Mouse (Mus musculus): ENCODE measurements around the gene Nmi. TPM values are rescaled to one million over a fixed set of nuclear protein-coding genes. Genes with fewer than 3 reads are reported as not detected.
A peak's percentile ranks its signal among the peaks of the same experiment; 100 is the strongest.

Nmi gene
- polyA plus RNA-seq, 1 experiment, result 6.4 TPM

GRCm38 (mm10) chr2:51945812-51946211, 27.5 kb downstream of the Nmi start:
- H3K27me3 ChIP-seq (replicated peaks; ENCODE audit: control insufficient read depth, insufficient read depth, low read length), result no peaks in the 10 kb centered on the region
- TF ChIP-seq CTCF (conservative IDR thresholded peaks at IDR 0.05; ENCODE audit: insufficient read depth, insufficient read length, low read depth, low read length), result no peak
- TF ChIP-seq POLR2A (IDR thresholded peaks at IDR 0.05; ENCODE audit: low read depth, low read length), result no peak
- no peak overlapping the region for H3K27ac ChIP-seq (ENCODE audit: insufficient read depth, low read depth, low read length)
- H3K4me1 ChIP-seq (ENCODE audit: control insufficient read depth, insufficient read depth, low read length), result no peaks in the 10 kb centered on the region
- peaks cover 1% of the 10 kb centered on the region for H3K36me3 ChIP-seq (ENCODE audit: control insufficient read depth, insufficient read depth, low read length)
- DNase-seq, result no peak
- 48% methylated on average over 2 of the region's 2 CpGs for WGBS
- no peak overlapping the region for H3K4me3 ChIP-seq (ENCODE audit: insufficient read depth, low read depth, low read length)

GRCm38 (mm10) chr2:51941832-51942231, 31.5 kb downstream of the Nmi start:
- Histone ChIP-seq H3K36me3 (ENCODE audit: control insufficient read depth, insufficient read depth, low read length) (no peaks in the 10 kb centered on the region; the same call in 1 of the 2 replicates), H3K27ac (ENCODE audit: insufficient read depth, low read depth, low read length) (no peak overlapping the region), H3K27me3 (replicated peaks; ENCODE audit: control insufficient read depth, insufficient read depth, low read length) (no peaks in the 10 kb centered on the region), H3K4me1 (ENCODE audit: control insufficient read depth, insufficient read depth, low read length) (no peaks in the 10 kb centered on the region), H3K4me3 (ENCODE audit: insufficient read depth, low read depth, low read length) (no peak overlapping the region)
- DNase-seq, result no peak
- WGBS, result 89% methylated on average over 7 of the region's 7 CpGs
- TF ChIP-seq POLR2A (IDR thresholded peaks at IDR 0.05; ENCODE audit: low read depth, low read length) (no peak), CTCF (conservative IDR thresholded peaks at IDR 0.05; ENCODE audit: insufficient read depth, insufficient read length, low read depth, low read length) (no peak)

GRCm38 (mm10) chr2:51938750-51939149, 34.5 kb downstream of the Nmi start:
- Histone ChIP-seq H3K4me3 (ENCODE audit: insufficient read depth, low read depth, low read length) (no peak overlapping the region), H3K4me1 (ENCODE audit: control insufficient read depth, insufficient read depth, low read length) (no peaks in the 10 kb centered on the region; the same call in 1 of the 2 replicates), H3K27me3 (replicated peaks; ENCODE audit: control insufficient read depth, insufficient read depth, low read length) (no peaks in the 10 kb centered on the region), H3K36me3 (ENCODE audit: control insufficient read depth, insufficient read depth, low read length) (no peaks in the 10 kb centered on the region), H3K27ac (ENCODE audit: insufficient read depth, low read depth, low read length) (no peak overlapping the region)
- DNase-seq, result no peak
- TF ChIP-seq CTCF (conservative IDR thresholded peaks at IDR 0.05; ENCODE audit: insufficient read depth, insufficient read length, low read depth, low read length) (no peak), POLR2A (IDR thresholded peaks at IDR 0.05; ENCODE audit: low read depth, low read length) (no peak)
- WGBS, result 64% methylated on average over 3 of the region's 3 CpGs

GRCm38 (mm10) chr2:51937004-51937403, 36.3 kb downstream of the Nmi start:
- Histone ChIP-seq H3K27me3 (replicated peaks; ENCODE audit: control insufficient read depth, insufficient read depth, low read length) (no peaks in the 10 kb centered on the region), H3K4me3 (ENCODE audit: insufficient read depth, low read depth, low read length) (no peak overlapping the region), H3K4me1 (ENCODE audit: control insufficient read depth, insufficient read depth, low read length) (no peaks in the 10 kb centered on the region; the same call in 1 of the 2 replicates), H3K36me3 (ENCODE audit: control insufficient read depth, insufficient read depth, low read length) (no peaks in the 10 kb centered on the region), H3K27ac (ENCODE audit: insufficient read depth, low read depth, low read length) (no peak overlapping the region)
- no peak for DNase-seq
- TF ChIP-seq POLR2A (IDR thresholded peaks at IDR 0.05; ENCODE audit: low read depth, low read length), result no peak
- TF ChIP-seq CTCF (conservative IDR thresholded peaks at IDR 0.05; ENCODE audit: insufficient read depth, insufficient read length, low read depth, low read length), result no peak
- WGBS, result 83% methylated on average over 6 of the region's 6 CpGs

- 82% methylated on average over 3 of the region's 3 CpGs for WGBS
- TF ChIP-seq CTCF (conservative IDR thresholded peaks at IDR 0.05; ENCODE audit: insufficient read depth, insufficient read length, low read depth, low read length) (no peak), POLR2A (IDR thresholded peaks at IDR 0.05; ENCODE audit: low read depth, low read length) (no peak)
Measured at GRCm38 (mm10) chr2:51936585-51936984, 36.7 kb downstream of the Nmi start.

GRCm38 (mm10) chr2:51935921-51936320, 37.4 kb downstream of the Nmi start:
- Histone ChIP-seq H3K4me1 (ENCODE audit: control insufficient read depth, insufficient read depth, low read length) (no peaks in the 10 kb centered on the region; the same call in 1 of the 2 replicates), H3K27me3 (replicated peaks; ENCODE audit: control insufficient read depth, insufficient read depth, low read length) (no peaks in the 10 kb centered on the region), H3K4me3 (ENCODE audit: insufficient read depth, low read depth, low read length) (no peak overlapping the region), H3K36me3 (ENCODE audit: control insufficient read depth, insufficient read depth, low read length) (no peaks in the 10 kb centered on the region), H3K27ac (ENCODE audit: insufficient read depth, low read depth, low read length) (no peak overlapping the region)
- 93% methylated on average over 7 of the region's 7 CpGs for WGBS
- no peak for DNase-seq
- no peak for TF ChIP-seq CTCF (conservative IDR thresholded peaks at IDR 0.05; ENCODE audit: insufficient read depth, insufficient read length, low read depth, low read length)
- TF ChIP-seq POLR2A (IDR thresholded peaks at IDR 0.05; ENCODE audit: low read depth, low read length), result no peak

More at GRCm38 (mm10) chr2:51936585-51936984, 36.7 kb downstream of the Nmi start:
- Histone ChIP-seq H3K27me3 (replicated peaks; ENCODE audit: control insufficient read depth, insufficient read depth, low read length) (no peaks in the 10 kb centered on the region), H3K27ac (ENCODE audit: insufficient read depth, low read depth, low read length) (no peak overlapping the region), H3K4me1 (ENCODE audit: control insufficient read depth, insufficient read depth, low read length) (no peaks in the 10 kb centered on the region; the same call in 1 of the 2 replicates), H3K36me3 (ENCODE audit: control insufficient read depth, insufficient read depth, low read length) (no peaks in the 10 kb centered on the region), H3K4me3 (ENCODE audit: insufficient read depth, low read depth, low read length) (no peak overlapping the region)
- no peak for DNase-seq

- H3K27ac ChIP-seq (ENCODE audit: insufficient read depth, low read depth, low read length), result 0 out of 2 replicates have a peak within 1 kb of the TSS, but pooled peaks have one; percentile 24
- DNase-seq, result peak; percentile 80
- H3K27me3 ChIP-seq (replicated peaks; ENCODE audit: control insufficient read depth, insufficient read depth, low read length), result no peaks in the 10 kb centered on the region
- under 1% methylated on average over 48 of the region's 48 CpGs for WGBS
- no peaks in the 10 kb centered on the region for H3K36me3 ChIP-seq (ENCODE audit: control insufficient read depth, insufficient read depth, low read length)
- TF ChIP-seq CTCF (conservative IDR thresholded peaks at IDR 0.05; ENCODE audit: insufficient read depth, insufficient read length, low read depth, low read length), result no peak
- TF ChIP-seq POLR2A (IDR thresholded peaks at IDR 0.05; ENCODE audit: low read depth, low read length), result no peak
- H3K4me1 ChIP-seq (ENCODE audit: control insufficient read depth, insufficient read depth, low read length), result no peaks in the 10 kb centered on the region; the same call in 1 of the 2 replicates
- H3K4me3 ChIP-seq (ENCODE audit: insufficient read depth, low read depth, low read length), result peak within 1 kb of the TSS; percentile 80
Measured at GRCm38 (mm10) chr2:51934574-51935334, 38.5 kb downstream of the Nmi start, which contains the start of gene Rbm43. Rbm43 (minus strand) TSS chr2:51935163.
